7 mouse cellular contexts compared by ENCODE assay signal in genomic region chr7:44433371-44433770, GRCm38 (mm10). TPM values are rescaled to one million over a fixed set of nuclear protein-coding genes. Genes with fewer than 3 reads are reported as not detected.
DNase-seq lines count a peak whose midpoint lies in the region; ATAC-seq and TF ChIP-seq lines count a peak whose summit lies in the region.

No protein-coding gene starts in this region.

- H3K27ac ChIP-seq in thymus, adult 2 months (ENCODE audit: control insufficient read depth, insufficient read depth, low read length), result no peak overlapping the region
- H3K27ac ChIP-seq in intestine, embryonic 15.5 days, result no peak overlapping the region
- no peak overlapping the region for H3K27ac ChIP-seq in neural tube, embryonic 14.5 days (ENCODE audit: low read depth, low read length)

- TF ChIP-seq POLR2A in thymus, adult 2 months (IDR thresholded peaks at IDR 0.05; ENCODE audit: control insufficient read depth, extremely low read depth, insufficient read depth, low read length, poor library complexity), result no peak

- no peaks in the 10 kb centered on the region for H3K4me1 ChIP-seq in thymus, adult 2 months (replicated peaks; ENCODE audit: control insufficient read depth, insufficient read depth, low read length)
- H3K4me1 ChIP-seq in intestine, embryonic 15.5 days (replicated peaks), result 0 out of 2 replicates have a peak, but pooled peaks cover 6% of the 10 kb centered on the region
- peaks cover 29% of the 10 kb centered on the region for H3K4me1 ChIP-seq in neural tube, embryonic 14.5 days (ENCODE audit: control insufficient read depth, insufficient read depth, low read length)

- no peaks in the 10 kb centered on the region for H3K36me3 ChIP-seq in thymus, adult 2 months (ENCODE audit: control insufficient read depth, insufficient read depth, low read length)
- H3K36me3 ChIP-seq in intestine, embryonic 15.5 days, result no peaks in the 10 kb centered on the region
- H3K36me3 ChIP-seq in neural tube, embryonic 14.5 days (ENCODE audit: control insufficient read depth, insufficient read depth, low read length), result no peaks in the 10 kb centered on the region

- no peak overlapping the region for H3K4me2 ChIP-seq in intestine, embryonic 15.5 days (replicated peaks)
- H3K4me2 ChIP-seq in neural tube, embryonic 14.5 days (ENCODE audit: low read depth, low read length), result no peak overlapping the region

- WGBS in thymus, adult 2 months, result 15% methylated on average over 7 of the region's 7 CpGs
- 4% methylated on average over 7 of the region's 7 CpGs for WGBS in intestine, embryonic 15.5 days
- WGBS in neural tube, embryonic 14.5 days, result 5% methylated on average over 7 of the region's 7 CpGs

- ATAC-seq in intestine, embryonic 15.5 days, result peak; percentile 73
- ATAC-seq in neural tube, embryonic 14.5 days (ENCODE audit: low read depth), result peak; percentile 18; the same call in 1 of the 2 replicates
- no peak for ATAC-seq in erythroblast, adult 5-6 weeks (replicated peaks; ENCODE audit: low FRiP score, poor library complexity, severe bottlenecking)

- H3K27me3 ChIP-seq in thymus, adult 2 months (ENCODE audit: control insufficient read depth, insufficient read depth, low read length), result peaks cover 3% of the 10 kb centered on the region; the same call in 1 of the 2 replicates
- H3K27me3 ChIP-seq in intestine, embryonic 15.5 days (replicated peaks), result peaks cover 51% of the 10 kb centered on the region
- H3K27me3 ChIP-seq in neural tube, embryonic 14.5 days (ENCODE audit: control insufficient read depth, insufficient read depth, low read length), result no peaks in the 10 kb centered on the region

- TF ChIP-seq CTCF in thymus, adult 2 months (IDR thresholded peaks at IDR 0.05; ENCODE audit: borderline replicate concordance, control insufficient read depth, extremely low read depth, insufficient read depth, low read length, poor library complexity), result no peak

- peak; percentile 29 for DNase-seq in thymus, postnatal 14 days
- no peak for DNase-seq in thymus, adult 2 months
- peak; percentile 89 for DNase-seq in embryo, embryonic 10.5 days (ENCODE audit: low spot score)
- DNase-seq in layer of hippocampus, adult 9-11 months, result no peak

- H3K4me3 ChIP-seq in thymus, adult 2 months (ENCODE audit: control insufficient read depth, insufficient read depth, low read length), result no peak overlapping the region
- H3K4me3 ChIP-seq in intestine, embryonic 15.5 days (replicated peaks), result no peak overlapping the region
- no peak overlapping the region for H3K4me3 ChIP-seq in neural tube, embryonic 14.5 days (ENCODE audit: low read depth, low read length)

- H3K9ac ChIP-seq in intestine, embryonic 15.5 days, result no peak overlapping the region
- no peak overlapping the region for H3K9ac ChIP-seq in neural tube, embryonic 14.5 days (replicated peaks; ENCODE audit: low read depth, low read length)

- no peaks in the 10 kb centered on the region for H3K9me3 ChIP-seq in intestine, embryonic 15.5 days
- H3K9me3 ChIP-seq in neural tube, embryonic 14.5 days (ENCODE audit: control insufficient read depth, low read length), result no peaks in the 10 kb centered on the region

RNA-seq across cellular contexts. Expression of gene Lrrc4b, which starts 4.6 kb away (rescaled TPM):
- polyA plus RNA-seq in thymus, adult 2 months (2012; rRNA removed), result 0.84 and 1.4 TPM in 2 replicates
- 0.82 and 0.86 TPM in 2 replicates for polyA plus RNA-seq in intestine, embryonic 15.5 days (2015; fragmentation: Nextera tagmentation; extraction: Ambion mirVana)
- polyA plus RNA-seq in neural tube, embryonic 14.5 days (2014; fragmentation: Nextera tagmentation; extraction: Ambion mirVana), result 21.9 and 28.1 TPM in 2 replicates
- not detected in 2 replicates for total RNA-seq in erythroblast, adult 5-6 weeks (2015; ENCODE audit: low replicate concordance)
- total RNA-seq in erythroblast, adult 5-6 weeks (2017; ENCODE audit: low replicate concordance), result not detected in 2 replicates

RNA-seq across cellular contexts. Expression of gene Aspdh, which starts 31.8 kb away (rescaled TPM):
- 0.32 and 1.6 TPM in 2 replicates for polyA plus RNA-seq in thymus, adult 2 months (2012; rRNA removed)
- polyA plus RNA-seq in intestine, embryonic 15.5 days (2015; fragmentation: Nextera tagmentation; extraction: Ambion mirVana), result 0.70 and 1.2 TPM in 2 replicates
- 3.3 and 5.2 TPM in 2 replicates for polyA plus RNA-seq in neural tube, embryonic 14.5 days (2014; fragmentation: Nextera tagmentation; extraction: Ambion mirVana)
- total RNA-seq in erythroblast, adult 5-6 weeks (2015; ENCODE audit: low replicate concordance), result not detected in 2 replicates
- not detected in 2 replicates for total RNA-seq in erythroblast, adult 5-6 weeks (2017; ENCODE audit: low replicate concordance)

RNA-seq across cellular contexts. Expression of gene Josd2, which starts 34.4 kb away (rescaled TPM):
- 107 and 142 TPM in 2 replicates for polyA plus RNA-seq in thymus, adult 2 months (2012; rRNA removed)
- polyA plus RNA-seq in intestine, embryonic 15.5 days (2015; fragmentation: Nextera tagmentation; extraction: Ambion mirVana), result 76.0 and 87.3 TPM in 2 replicates
- polyA plus RNA-seq in neural tube, embryonic 14.5 days (2014; fragmentation: Nextera tagmentation; extraction: Ambion mirVana), result 26.9 and 33.4 TPM in 2 replicates
- 6.7 and 43.7 TPM in 2 replicates for total RNA-seq in erythroblast, adult 5-6 weeks (2015; ENCODE audit: low replicate concordance)
- total RNA-seq in erythroblast, adult 5-6 weeks (2017; ENCODE audit: low replicate concordance), result 33.7 and 59.7 TPM in 2 replicates

RNA-seq across cellular contexts. Expression of gene 1700008O03Rik, which starts 47.8 kb away (rescaled TPM):
- 1.8 and 2.1 TPM in 2 replicates for polyA plus RNA-seq in thymus, adult 2 months (2012; rRNA removed)
- 0.48 and 0.99 TPM in 2 replicates for polyA plus RNA-seq in intestine, embryonic 15.5 days (2015; fragmentation: Nextera tagmentation; extraction: Ambion mirVana)
- 2.0 and 2.6 TPM in 2 replicates for polyA plus RNA-seq in neural tube, embryonic 14.5 days (2014; fragmentation: Nextera tagmentation; extraction: Ambion mirVana)
- total RNA-seq in erythroblast, adult 5-6 weeks (2015; ENCODE audit: low replicate concordance), result not detected in 2 replicates
- total RNA-seq in erythroblast, adult 5-6 weeks (2017; ENCODE audit: low replicate concordance), result not detected in 2 replicates

RNA-seq across cellular contexts. Expression of gene Syt3, which starts 49.5 kb away (rescaled TPM):
- 2.5 and 2.7 TPM in 2 replicates for polyA plus RNA-seq in thymus, adult 2 months (2012; rRNA removed)
- polyA plus RNA-seq in intestine, embryonic 15.5 days (2015; fragmentation: Nextera tagmentation; extraction: Ambion mirVana), result 0.90 and 1.9 TPM in 2 replicates
- polyA plus RNA-seq in neural tube, embryonic 14.5 days (2014; fragmentation: Nextera tagmentation; extraction: Ambion mirVana), result 52.7 and 68.4 TPM in 2 replicates
- total RNA-seq in erythroblast, adult 5-6 weeks (2015; ENCODE audit: low replicate concordance), result not detected in 2 replicates
- not detected in 2 replicates for total RNA-seq in erythroblast, adult 5-6 weeks (2017; ENCODE audit: low replicate concordance)

Comparison
In these comparisons a context has a peak if more than half of its experiments do, and no peak if none do; other contexts are left out.
1. DNase-seq: peak in thymus, postnatal 14 days (single experiment) and embryo, embryonic 10.5 days (single experiment); none in thymus, adult 2 months (single experiment) and layer of hippocampus, adult 9-11 months (single experiment).